Mouse (Mus musculus): ENCODE measurements around the gene BC067074. TPM values are rescaled to one million over a fixed set of nuclear protein-coding genes. Genes with fewer than 3 reads are reported as not detected.

BC067074 gene
- polyA plus RNA-seq, 1 experiment from 2014 or later, result 3.5 TPM

DNA sequence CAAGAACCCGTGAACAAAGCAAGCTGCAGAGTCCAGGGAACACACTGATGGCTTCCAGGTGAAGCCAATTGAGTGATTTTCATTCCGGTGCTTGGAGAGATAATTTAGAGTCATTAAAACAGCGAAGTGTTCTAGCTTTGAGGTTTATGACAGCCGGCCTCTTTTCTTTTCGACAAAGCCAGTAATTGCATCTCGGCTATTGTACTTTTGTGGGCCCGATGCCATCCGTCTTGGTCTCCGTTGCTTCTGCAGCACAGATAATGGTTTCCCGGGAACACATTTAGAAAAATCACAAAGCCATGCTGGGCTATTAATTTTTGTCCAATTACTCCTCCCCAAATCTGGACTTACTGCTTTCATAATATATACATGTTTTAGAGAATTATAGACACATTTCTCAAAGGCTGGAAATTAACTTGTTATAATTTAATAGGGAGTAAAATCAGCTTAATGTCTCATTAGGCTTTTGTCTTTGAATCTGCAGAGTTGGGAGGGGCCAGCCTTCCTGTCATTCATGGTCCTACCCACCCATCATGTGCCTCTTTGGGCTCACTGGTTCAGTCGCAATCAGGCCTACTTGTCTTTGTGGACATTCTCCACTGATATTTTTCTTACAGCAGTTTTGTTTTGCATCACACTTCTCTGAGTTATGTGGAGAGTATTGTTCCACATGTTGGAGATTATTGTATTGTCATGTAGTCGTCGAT is 64.6 kb downstream of the BC067074 start:
- H3K9ac ChIP-seq, result no peak overlapping the region
- no peaks in the 10 kb centered on the region for H3K4me1 ChIP-seq
- no peaks in the 10 kb centered on the region for H3K27me3 ChIP-seq (replicated peaks)
- H3K9me3 ChIP-seq, result no peaks in the 10 kb centered on the region
- WGBS, result 79% methylated on average over 13 of the region's 13 CpGs
- ATAC-seq (ENCODE audit: insufficient read depth, low FRiP score, low read depth), result no peak
- H3K27ac ChIP-seq, result no peak overlapping the region
- no peak overlapping the region for H3K4me2 ChIP-seq
- no peak overlapping the region for H3K4me3 ChIP-seq (replicated peaks)
- H3K36me3 ChIP-seq, result no peaks in the 10 kb centered on the region

GRCm38 (mm10) chr13:113359676-113360075 is 66.7 kb downstream of the BC067074 start:
- Histone ChIP-seq H3K27me3 (replicated peaks) (no peaks in the 10 kb centered on the region), H3K4me2 (no peak overlapping the region), H3K36me3 (no peaks in the 10 kb centered on the region), H3K9me3 (no peaks in the 10 kb centered on the region), H3K27ac (no peak overlapping the region), H3K4me3 (replicated peaks) (no peak overlapping the region), H3K4me1 (no peaks in the 10 kb centered on the region), H3K9ac (no peak overlapping the region)
- ATAC-seq (ENCODE audit: insufficient read depth, low FRiP score, low read depth), result no peak
- WGBS, result 38% methylated on average over 1 of the region's 1 CpGs

DNA sequence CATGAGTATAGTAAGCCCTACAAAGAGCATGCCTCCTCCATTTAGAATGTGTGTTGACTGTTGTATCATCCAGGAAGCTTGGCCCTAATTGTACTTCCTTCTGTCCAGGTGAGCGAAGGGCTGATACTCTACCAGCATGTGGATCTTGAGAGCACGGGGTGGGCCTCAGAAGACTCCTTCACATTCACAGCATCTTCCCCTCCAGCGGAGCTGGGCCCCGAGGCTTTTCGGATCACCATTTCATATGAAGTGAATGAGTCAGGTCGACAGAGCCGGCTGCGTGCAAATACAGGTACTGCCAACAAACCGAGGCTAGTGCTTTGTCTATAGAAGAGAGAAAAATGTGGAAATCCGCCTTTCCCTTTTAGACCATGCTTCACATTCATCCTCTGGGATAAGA is 73.0 kb downstream of the BC067074 start:
- ATAC-seq (ENCODE audit: insufficient read depth, low FRiP score, low read depth), result no peak
- Histone ChIP-seq H3K4me2 (no peak overlapping the region), H3K27ac (no peak overlapping the region), H3K9me3 (no peaks in the 10 kb centered on the region), H3K9ac (no peak overlapping the region), H3K4me3 (replicated peaks) (no peak overlapping the region), H3K4me1 (no peaks in the 10 kb centered on the region), H3K27me3 (replicated peaks) (no peaks in the 10 kb centered on the region), H3K36me3 (no peaks in the 10 kb centered on the region)
- 87% methylated on average over 10 of the region's 10 CpGs for WGBS

DNA sequence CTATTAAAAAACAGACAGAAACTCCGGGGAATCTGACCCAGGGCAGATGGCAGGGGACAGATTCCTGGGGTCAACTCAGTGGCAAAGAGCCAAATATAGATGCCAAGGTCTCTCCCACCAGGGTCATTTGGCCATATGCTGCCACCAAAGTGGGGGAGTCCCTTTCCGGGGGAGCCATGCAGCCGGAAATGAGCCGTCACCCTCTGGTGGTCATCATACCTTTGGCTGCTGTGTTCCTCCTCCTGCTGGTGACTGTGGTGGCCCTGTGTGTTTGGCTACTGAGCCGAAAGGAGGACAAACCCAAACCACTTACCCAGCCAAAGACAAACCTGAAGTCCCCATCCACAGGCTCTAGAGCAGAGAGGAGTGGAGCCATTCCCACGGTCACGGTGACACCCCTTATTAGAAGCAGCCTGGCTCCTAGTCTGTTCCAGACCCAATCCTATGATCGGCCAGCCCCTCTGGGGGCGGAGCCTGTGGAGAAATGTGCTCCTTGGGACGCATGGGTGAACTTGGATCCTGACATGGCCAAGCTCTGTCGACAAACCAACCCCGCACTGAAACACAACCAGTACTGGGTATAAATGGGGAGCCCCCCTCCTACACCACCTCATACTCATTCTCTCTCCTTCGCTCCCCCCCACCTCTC is 76.1 kb downstream of the BC067074 start:
- Histone ChIP-seq H3K4me2 (no peak overlapping the region), H3K27ac (no peak overlapping the region)
- no peak for ATAC-seq (ENCODE audit: insufficient read depth, low FRiP score, low read depth)

GRCm38 (mm10) chr13:113369622-113370021 is 76.7 kb downstream of the BC067074 start:
- H3K4me1 ChIP-seq, result no peaks in the 10 kb centered on the region
- H3K27me3 ChIP-seq (replicated peaks), result no peaks in the 10 kb centered on the region
- H3K27ac ChIP-seq, result no peak overlapping the region
- H3K36me3 ChIP-seq, result no peaks in the 10 kb centered on the region
- H3K9ac ChIP-seq, result no peak overlapping the region
- no peak overlapping the region for H3K4me2 ChIP-seq
- H3K4me3 ChIP-seq (replicated peaks), result no peak overlapping the region
- H3K9me3 ChIP-seq, result no peaks in the 10 kb centered on the region
- no peak for ATAC-seq (ENCODE audit: insufficient read depth, low FRiP score, low read depth)
- 79% methylated on average over 10 of the region's 10 CpGs for WGBS

More for the DNA sequence above, 76.1 kb downstream of the BC067074 start:
- no peaks in the 10 kb centered on the region for H3K4me1 ChIP-seq
- no peak overlapping the region for H3K4me3 ChIP-seq (replicated peaks)
- no peaks in the 10 kb centered on the region for H3K27me3 ChIP-seq (replicated peaks)
- H3K9ac ChIP-seq, result no peak overlapping the region
- H3K36me3 ChIP-seq, result no peaks in the 10 kb centered on the region
- whole genome bisulfite sequencing, result 77% methylated on average over 13 of the region's 13 CpGs
- H3K9me3 ChIP-seq, result no peaks in the 10 kb centered on the region

DNA sequence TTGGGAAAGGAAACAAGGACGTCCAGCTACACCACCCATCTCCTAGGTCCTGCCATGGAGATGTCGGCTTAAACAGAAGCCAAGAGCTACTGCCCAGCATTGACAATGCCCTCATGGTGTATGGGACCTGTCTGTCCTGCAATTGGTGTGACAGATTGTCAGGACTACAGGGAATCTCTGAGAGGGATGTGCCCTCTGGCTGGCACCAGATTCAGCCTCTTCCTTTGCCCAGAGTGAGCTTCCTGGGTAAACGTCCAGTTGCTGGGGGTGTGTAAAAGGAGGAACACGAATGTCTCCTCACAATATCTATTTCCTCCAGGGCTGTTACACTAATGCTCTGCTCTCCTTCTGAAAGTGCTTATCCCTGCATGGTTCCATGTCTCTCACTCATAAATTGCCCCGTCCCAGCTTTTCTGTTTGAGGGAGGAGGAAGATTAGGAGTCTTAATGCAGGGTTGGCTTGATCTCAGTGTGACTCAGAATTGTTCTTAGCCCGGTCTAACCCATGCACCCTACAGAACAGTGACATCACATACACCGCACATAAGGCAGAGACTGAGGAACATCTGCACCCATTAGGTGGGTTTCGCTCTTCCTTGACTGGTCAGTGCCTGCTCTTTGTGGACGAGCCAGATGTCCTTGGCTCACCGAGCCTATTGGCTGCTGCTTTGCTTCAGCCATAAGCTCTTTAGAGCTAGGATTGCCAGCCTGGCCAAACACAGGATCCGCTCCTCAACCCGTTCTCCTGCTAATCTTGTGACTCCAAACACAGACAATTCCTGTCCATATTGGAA is 80.5 kb downstream of the BC067074 start:
- H3K27ac ChIP-seq, result no peak overlapping the region; the same call in 1 of the 2 replicates
- no peaks in the 10 kb centered on the region for H3K4me1 ChIP-seq
- 67% methylated on average over 12 of the region's 12 CpGs for WGBS
- no peak overlapping the region for H3K4me2 ChIP-seq
- no peak overlapping the region for H3K9ac ChIP-seq
- no peaks in the 10 kb centered on the region for H3K9me3 ChIP-seq
- no peaks in the 10 kb centered on the region for H3K36me3 ChIP-seq
- no peaks in the 10 kb centered on the region for H3K27me3 ChIP-seq (replicated peaks)
- no peak overlapping the region for H3K4me3 ChIP-seq (replicated peaks)
- ATAC-seq (ENCODE audit: insufficient read depth, low FRiP score, low read depth), result peak; percentile 58; the same call in 1 of the 2 replicates

DNA sequence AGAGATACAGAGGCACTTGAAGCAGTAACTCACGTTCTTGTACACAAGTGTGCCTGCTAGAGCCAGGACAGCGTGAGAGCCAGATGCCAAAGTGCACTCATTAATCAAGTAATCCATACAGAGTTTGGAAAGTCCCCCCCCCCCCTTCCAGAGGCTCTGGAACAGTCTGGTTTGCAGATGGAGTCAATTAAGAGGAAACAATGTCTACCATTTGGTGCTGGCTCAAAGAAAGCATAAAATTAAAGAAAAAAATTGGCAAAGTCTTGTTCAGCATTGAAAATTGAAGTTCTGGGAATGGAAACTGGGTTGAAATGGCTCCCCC is 81.1 kb downstream of the BC067074 start:
- no peaks in the 10 kb centered on the region for H3K36me3 ChIP-seq
- H3K4me1 ChIP-seq, result no peaks in the 10 kb centered on the region
- no peaks in the 10 kb centered on the region for H3K27me3 ChIP-seq (replicated peaks)
- H3K4me3 ChIP-seq (replicated peaks), result no peak overlapping the region
- H3K27ac ChIP-seq, result no peak overlapping the region
- H3K9me3 ChIP-seq, result no peaks in the 10 kb centered on the region
- peak; percentile 30; the same call in 1 of the 2 replicates for ATAC-seq (ENCODE audit: insufficient read depth, low FRiP score, low read depth)
- H3K9ac ChIP-seq, result no peak overlapping the region
- WGBS, result 18% methylated on average over 2 of the region's 2 CpGs
- no peak overlapping the region for H3K4me2 ChIP-seq

GRCm38 (mm10) chr13:113377631-113378030 is 84.7 kb downstream of the BC067074 start:
- Histone ChIP-seq H3K4me3 (replicated peaks) (no peak overlapping the region), H3K4me2 (no peak overlapping the region), H3K9me3 (no peaks in the 10 kb centered on the region), H3K9ac (no peak overlapping the region), H3K4me1 (no peaks in the 10 kb centered on the region), H3K36me3 (no peaks in the 10 kb centered on the region), H3K27ac (no peak overlapping the region), H3K27me3 (replicated peaks) (no peaks in the 10 kb centered on the region)
- WGBS, result 81% methylated on average over 7 of the region's 7 CpGs
- ATAC-seq (ENCODE audit: insufficient read depth, low FRiP score, low read depth), result no peak

GRCm38 (mm10) chr13:113378980-113379410 is 86.0 kb downstream of the BC067074 start:
- Histone ChIP-seq H3K36me3 (no peaks in the 10 kb centered on the region), H3K4me3 (replicated peaks) (no peak overlapping the region), H3K27me3 (replicated peaks) (no peaks in the 10 kb centered on the region), H3K27ac (no peak overlapping the region), H3K4me2 (no peak overlapping the region), H3K4me1 (no peaks in the 10 kb centered on the region), H3K9me3 (no peaks in the 10 kb centered on the region), H3K9ac (no peak overlapping the region)
- WGBS, result 73% methylated on average over 8 of the region's 8 CpGs
- ATAC-seq (ENCODE audit: insufficient read depth, low FRiP score, low read depth), result no peak

DNA sequence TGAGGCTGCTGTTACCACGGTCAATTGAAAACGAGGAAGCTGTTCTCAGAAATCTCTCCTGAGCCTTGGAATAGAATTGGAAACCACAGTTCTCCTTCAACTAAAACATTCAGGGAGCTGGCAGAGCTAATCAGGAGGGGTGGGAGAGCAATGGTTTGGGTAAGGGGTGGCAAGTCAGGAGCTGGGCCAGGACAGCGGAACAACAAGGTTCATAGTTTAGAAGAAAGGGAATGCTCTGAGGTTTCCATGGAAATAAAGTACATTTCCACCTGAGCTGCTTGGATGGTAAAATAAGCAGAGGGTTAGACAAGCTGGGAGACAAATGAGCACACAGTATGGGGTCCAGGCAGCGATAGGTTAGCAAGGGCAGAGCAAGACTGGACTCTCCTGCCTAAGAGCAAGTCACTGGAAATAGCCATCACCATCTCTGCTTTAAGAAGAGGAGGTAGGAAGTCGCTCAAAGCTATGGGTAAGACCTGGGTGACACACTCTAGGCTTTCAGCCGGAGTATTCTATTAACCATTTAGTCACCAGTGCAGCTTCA is 86.9 kb downstream of the BC067074 start:
- no peaks in the 10 kb centered on the region for H3K4me1 ChIP-seq
- WGBS, result 44% methylated on average over 6 of the region's 6 CpGs
- no peak overlapping the region for H3K4me2 ChIP-seq
- no peak overlapping the region for H3K27ac ChIP-seq
- H3K9me3 ChIP-seq, result no peaks in the 10 kb centered on the region
- no peaks in the 10 kb centered on the region for H3K27me3 ChIP-seq (replicated peaks)
- no peak for ATAC-seq (ENCODE audit: insufficient read depth, low FRiP score, low read depth)
- no peaks in the 10 kb centered on the region for H3K36me3 ChIP-seq
- H3K4me3 ChIP-seq (replicated peaks), result no peak overlapping the region
- H3K9ac ChIP-seq, result no peak overlapping the region

GRCm38 (mm10) chr13:113381710-113382109 is 88.8 kb downstream of the BC067074 start:
- 68% methylated on average over 1 of the region's 1 CpGs for WGBS
- Histone ChIP-seq H3K9me3 (no peaks in the 10 kb centered on the region), H3K27me3 (replicated peaks) (no peaks in the 10 kb centered on the region), H3K27ac (no peak overlapping the region), H3K9ac (no peak overlapping the region), H3K4me3 (replicated peaks) (no peak overlapping the region), H3K4me1 (no peaks in the 10 kb centered on the region), H3K4me2 (no peak overlapping the region), H3K36me3 (no peaks in the 10 kb centered on the region)
- no peak for ATAC-seq (ENCODE audit: insufficient read depth, low FRiP score, low read depth)

DNA sequence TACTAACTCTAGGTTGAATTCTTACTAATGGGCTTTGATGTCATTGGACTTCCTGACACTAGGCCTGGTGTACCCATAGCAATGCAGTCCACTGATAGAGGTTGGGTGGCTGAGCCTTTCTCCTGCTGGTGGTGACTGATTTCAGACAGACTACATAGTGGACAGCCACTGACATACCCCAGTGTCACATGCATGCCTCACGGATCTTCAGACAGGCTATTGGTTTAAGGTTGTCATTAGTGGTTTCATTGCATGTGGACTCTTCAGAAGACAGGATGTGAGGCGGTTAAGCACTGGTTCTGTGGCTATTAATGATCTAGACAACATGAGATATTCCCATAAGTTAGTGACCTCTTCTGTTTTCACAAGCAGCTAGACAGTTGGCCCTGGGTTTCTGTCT is 89.2 kb downstream of the BC067074 start:
- ATAC-seq (ENCODE audit: insufficient read depth, low FRiP score, low read depth), result no peak
- Histone ChIP-seq H3K27me3 (replicated peaks) (no peaks in the 10 kb centered on the region), H3K4me1 (no peaks in the 10 kb centered on the region), H3K36me3 (no peaks in the 10 kb centered on the region), H3K4me2 (no peak overlapping the region), H3K4me3 (replicated peaks) (no peak overlapping the region), H3K9me3 (no peaks in the 10 kb centered on the region), H3K27ac (no peak overlapping the region), H3K9ac (no peak overlapping the region)
- 72% methylated on average over 2 of the region's 2 CpGs for WGBS

All from stomach, embryonic 15.5 days (tissue).